Mouse (Mus musculus): ENCODE measurements at regions not wholly inside any gene's neighbourhood (a gene's known extent, or its start where the extent isn't known, plus 50 kb on each side); places are given as distances from the start of the nearest gene placed in this dataset.
A peak's percentile ranks its signal among the peaks of the same experiment; 100 is the strongest.

DNA sequence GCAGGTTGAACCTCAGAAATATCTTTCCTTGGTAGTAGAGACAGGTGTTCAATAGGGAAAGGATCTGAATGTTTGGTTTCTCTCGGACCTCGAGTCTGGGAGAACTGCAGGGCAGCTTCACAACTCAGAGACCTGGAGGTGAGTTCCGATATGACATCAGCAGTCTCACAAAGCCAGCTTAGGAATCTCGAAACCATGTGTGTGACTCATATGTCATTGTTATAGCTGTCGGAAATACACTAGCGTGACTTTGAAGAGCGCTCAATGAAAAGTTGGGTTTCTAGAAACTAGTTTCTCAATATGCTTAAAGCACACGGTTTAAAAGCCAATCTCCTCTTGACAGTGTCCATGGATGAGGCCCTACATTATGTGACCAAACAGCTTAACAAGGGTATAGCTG, 485.9 kb upstream of the Klf4 start:
- DNase-seq (ENCODE audit: low spot score in 2 of 2) = no peak
- intact Hi-C loops (cut with DNase I) = no loop called here

DNA sequence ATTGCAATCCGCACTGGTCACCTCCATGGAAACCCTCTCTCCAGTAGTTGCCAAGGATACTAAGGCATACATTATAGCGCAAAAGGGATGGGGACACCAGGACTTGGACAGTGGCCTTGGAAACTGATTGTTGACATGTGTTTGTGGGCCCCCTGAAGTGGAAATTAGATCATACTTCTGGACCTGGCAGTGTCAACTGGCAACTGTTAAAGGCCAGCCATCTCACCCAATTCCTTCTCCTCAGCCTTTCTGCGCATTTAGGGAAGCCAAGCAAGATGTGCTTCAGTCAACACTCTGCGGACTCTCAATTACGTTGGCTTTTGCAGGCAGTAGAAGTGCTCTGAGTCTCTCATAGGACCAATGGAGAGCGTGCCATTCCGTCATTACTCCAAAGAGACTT, 483.2 kb upstream of the Klf4 start:
- intact Hi-C loops (cut with DNase I) = no loop called here
- no peak for DNase-seq (ENCODE audit: low spot score in 2 of 2)

DNA sequence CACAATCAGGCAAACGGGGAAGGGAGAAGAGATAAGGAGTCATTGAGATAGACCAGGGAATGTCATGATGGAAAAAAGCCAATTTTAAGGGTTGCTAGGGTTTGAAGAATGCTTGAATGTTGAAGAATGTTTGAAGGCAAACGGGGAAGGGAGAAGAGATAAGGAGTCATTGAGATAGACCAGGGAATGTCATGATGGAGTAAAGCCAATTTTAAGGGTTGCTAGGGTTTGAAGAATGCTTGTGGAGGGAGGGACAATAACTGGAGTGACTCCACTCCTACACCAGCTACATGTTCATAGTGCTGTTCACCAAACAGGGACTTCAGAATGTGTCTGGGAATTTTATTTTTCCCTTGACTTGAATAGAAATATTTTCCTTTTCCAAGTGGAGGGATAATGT, 476.0 kb upstream of the Klf4 start:
- intact Hi-C loops (cut with DNase I) = no loop called here
- DNase-seq (ENCODE audit: low spot score in 2 of 2) = no peak

DNA sequence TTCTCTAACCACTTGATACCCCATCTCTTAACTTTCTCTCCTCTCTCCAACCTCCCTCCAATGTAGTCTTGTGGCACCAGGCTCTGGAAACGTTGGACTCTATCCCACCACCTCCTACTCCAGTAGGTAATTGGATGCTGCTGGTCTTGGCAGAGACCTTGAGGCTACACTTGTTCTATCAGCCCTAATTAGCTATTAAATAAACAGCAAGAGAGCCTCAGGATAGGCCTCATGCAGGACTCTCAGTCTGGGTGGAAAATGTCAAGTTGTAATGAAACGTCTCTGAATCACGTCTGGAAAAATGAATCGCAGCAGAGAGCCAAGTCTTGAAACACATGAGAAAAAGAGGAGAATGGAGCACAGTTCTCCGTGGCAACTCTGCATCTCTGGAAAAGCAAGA, 472.0 kb upstream of the Klf4 start:
- DNase-seq (ENCODE audit: low spot score in 2 of 2) = no peak
- intact Hi-C loops (cut with DNase I) = no loop called here

DNA sequence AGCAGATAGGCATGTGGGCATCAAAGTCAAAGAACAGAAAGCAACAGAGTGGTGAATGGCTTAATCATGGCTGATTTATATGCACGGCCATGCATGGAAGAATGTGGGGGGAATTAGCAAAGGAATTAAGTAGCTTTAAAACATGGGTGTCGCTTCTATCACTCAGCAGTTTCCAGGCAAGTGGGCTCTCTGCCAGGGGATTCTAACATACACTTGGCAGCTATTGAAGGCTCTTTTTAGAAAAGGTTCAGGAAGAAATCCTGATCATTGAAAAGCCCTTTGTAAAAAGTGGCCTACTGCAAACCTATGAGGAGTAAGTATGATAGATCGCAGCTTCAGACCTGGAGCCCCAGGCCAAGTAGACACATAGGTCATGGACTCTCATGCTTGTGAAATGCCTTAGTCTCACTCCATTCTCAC, 469.1 kb upstream of the Klf4 start:
- DNase-seq (ENCODE audit: low spot score in 2 of 2) = peak in 1 of 2 experiments; percentile 7
- intact Hi-C loops (cut with DNase I) = no loop called here

DNA sequence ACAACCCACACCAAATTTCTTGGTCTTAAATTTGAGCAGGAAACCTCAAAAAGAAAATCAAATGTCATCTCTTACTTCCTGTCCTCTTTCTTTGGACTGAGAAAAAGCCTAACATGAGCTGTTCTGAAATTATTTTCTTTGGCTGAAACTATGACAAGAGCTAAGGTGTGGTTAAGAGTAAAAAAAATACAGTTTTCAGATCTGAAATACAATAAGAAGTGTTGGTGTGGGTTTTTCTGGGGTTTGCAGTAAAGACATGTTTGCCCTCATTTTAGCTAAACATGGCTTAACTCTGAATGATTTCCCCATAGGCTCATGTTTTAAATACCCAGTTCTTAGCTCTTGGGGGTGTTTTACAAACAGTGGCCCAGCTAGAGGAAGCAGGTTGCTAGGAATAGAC, 451.8 kb upstream of the Klf4 start:
- DNase-seq (ENCODE audit: low spot score in 2 of 2) = peak in 1 of 2 experiments; percentile 2
- intact Hi-C loops (cut with DNase I) = no loop called here

DNA sequence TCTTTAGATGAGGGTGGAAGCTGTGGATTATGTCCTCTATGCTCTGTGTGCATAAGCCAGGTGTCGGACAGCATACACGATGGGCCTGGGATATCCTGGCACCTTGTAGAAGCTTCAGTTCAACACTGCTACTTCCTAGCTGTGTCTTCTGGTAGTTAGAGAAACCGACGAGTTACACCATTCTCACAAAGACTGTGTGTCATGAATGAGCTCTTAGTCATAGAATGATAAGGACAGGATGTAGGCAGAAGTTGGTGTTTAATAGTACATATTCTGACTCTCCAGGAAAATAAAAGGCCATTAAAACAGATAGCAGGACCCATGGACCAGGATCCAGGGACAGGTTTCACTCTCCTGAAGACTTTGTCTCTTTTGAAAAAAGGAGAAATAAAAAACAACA, 446.3 kb upstream of the Klf4 start:
- intact Hi-C loops (cut with DNase I) = no loop called here
- DNase-seq (ENCODE audit: low spot score in 2 of 2) = no peak

DNA sequence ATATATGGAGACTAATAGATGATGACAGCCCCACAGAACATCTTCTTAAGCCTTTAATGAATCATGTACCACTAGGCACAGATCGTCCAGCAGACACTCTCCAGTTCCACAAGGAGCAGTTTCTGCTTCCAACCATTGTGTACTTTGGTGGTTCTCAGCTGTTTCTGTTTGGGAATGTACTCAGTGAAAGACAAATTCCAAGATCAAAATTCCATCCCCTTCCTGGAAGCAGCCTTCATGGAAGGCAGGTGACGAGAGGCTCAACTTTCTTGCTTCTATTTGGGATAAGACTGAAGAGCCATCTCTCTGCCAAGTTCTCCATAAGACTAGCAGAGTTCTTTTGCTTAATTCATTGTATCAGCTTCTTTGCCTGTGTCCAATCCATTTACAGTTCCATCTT, 444.0 kb upstream of the Klf4 start:
- DNase-seq (ENCODE audit: low spot score in 2 of 2) = no peak
- intact Hi-C loops (cut with DNase I) = no loop called here

DNA sequence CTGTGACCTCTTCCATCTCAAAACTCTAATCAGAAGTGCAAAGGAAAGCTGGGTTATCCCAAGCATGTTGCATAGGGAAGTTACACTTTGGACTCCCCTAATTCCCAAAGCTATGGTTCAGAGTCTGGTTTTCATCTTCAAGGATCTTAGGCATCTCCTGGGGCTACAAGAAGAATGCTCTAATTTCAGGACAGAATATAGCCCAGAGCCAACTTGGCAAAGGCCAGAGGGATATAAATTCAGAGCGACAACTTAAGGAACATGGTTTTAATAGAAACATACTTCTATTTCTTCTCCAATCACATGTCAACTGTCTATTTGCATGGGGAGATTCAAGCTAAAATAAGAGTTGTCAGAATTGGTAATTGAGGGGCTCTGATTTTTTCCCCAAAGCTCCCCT, 441.4 kb upstream of the Klf4 start:
- no peak for DNase-seq (ENCODE audit: low spot score in 2 of 2)
- intact Hi-C loops (cut with DNase I) = loop anchor here (5.0 kb wide), 1 partner anchor 441 kb away; the partner anchor contains the start of gene Klf4

DNA sequence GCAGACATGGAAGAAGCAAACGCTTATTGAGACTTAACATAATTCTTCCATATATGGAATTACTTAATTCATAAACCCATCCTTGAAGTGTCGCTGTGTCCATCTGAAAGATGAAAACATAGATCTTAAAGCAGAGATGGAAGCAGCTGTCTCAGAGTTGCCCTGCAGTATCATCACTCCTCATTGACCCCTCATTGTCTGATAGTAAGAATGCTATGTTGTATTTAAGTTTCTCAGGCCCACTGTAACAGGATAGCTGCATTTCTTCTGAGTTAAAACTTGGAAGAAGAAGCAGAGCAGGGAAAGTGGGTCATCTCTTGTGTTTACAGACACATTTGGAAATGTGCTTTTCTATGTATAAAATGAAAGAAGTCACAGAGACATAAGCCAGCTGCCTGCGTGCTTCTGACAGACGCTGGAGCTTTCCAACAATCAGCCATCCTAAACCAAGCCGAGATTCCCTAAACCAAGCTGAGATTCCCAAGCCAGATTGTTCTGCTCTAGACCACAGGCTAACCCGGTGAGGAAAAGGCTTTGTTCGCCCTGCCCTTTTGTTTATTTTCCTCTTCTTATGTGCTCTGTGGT, 440.1 kb upstream of the Klf4 start:
- DNase-seq (ENCODE audit: low spot score in 2 of 2) = peak; percentile 19 to 73
- intact Hi-C loops (cut with DNase I) = loop anchor here (5.0 kb wide), 1 partner anchor 440 kb away; the partner anchor contains the start of gene Klf4

DNA sequence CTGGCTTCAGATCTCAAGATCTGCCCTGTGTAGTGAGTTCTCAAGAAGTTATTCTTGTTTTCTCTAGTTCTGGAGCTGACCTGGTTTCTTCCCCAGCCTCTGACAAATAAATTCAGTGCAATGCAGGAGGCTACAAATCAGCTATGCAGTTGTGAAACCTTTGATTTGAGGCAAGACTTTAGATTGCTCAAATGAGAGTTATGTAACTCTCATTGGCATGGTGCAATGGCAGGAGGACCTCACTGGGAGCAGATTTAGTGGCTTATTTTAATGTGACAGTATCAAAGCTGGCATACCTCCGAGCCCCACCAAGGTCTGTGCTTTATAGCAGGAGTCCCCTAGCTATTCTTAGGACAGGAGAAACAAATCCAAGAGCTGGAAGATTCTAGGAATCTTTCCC, 427.8 kb upstream of the Klf4 start:
- DNase-seq (ENCODE audit: low spot score in 2 of 2) = no peak
- intact Hi-C loops (cut with DNase I) = no loop called here

DNA sequence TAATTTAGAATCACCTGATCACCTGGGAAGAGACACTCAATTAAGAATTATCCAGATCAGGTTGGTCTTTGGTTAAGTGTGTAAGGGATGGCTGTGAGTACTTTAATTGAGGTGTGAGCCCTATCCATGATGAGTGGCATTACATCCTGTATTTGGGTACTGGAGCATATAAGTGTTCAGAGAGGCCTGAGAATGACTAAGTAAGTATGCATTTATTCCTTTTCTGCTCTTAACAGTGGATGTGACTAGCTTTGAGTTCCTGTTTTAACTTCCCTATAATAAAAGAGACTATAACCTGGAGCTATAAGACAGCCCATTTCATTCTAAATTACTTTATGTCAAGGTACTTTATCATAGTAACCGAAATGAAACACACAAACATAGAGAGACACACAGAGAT, 421.4 kb upstream of the Klf4 start:
- no peak for DNase-seq (ENCODE audit: low spot score in 2 of 2)
- intact Hi-C loops (cut with DNase I) = no loop called here

DNA sequence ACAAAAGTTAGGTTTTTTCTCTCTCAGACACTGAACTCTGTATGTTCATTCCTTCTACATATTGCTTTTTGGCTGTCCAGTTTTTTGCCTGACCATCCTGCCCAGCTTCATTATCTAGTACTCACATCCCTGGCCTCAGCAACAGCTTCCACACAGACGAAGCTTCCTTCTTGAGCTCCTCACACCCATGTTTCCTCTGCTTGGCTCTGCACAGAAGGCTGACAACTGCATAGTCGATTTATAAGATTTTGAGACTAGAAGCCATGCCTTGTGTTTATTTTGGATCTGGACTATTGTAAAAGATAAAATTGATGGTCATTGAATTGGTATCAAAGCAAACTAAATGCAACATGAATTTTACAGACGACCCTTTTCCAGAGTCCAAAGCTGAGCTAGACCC, 420.0 kb upstream of the Klf4 start:
- intact Hi-C loops (cut with DNase I) = no loop called here
- DNase-seq (ENCODE audit: low spot score in 2 of 2) = no peak

DNA sequence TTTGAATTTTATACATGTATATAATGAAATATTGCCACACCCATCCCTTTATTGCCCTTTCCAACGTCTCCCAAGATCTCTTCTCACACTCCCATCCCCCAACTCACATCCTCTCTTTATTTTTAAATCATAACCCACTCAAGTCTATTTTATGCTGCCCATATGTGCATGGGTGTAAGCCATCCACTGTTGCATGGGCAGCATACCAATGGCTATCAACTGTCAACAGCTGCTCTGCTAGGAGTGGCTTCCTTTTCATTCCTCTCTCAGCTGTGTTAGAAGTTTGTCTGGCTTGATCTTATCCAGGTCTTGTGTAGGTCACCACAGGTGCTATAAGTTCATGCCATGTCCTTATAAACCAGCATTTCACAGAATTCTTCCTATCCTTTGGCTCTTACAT, 409.2 kb upstream of the Klf4 start:
- peak in 1 of 2 experiments; percentile 57 for DNase-seq (ENCODE audit: low spot score in 2 of 2)
- intact Hi-C loops (cut with DNase I) = no loop called here

DNA sequence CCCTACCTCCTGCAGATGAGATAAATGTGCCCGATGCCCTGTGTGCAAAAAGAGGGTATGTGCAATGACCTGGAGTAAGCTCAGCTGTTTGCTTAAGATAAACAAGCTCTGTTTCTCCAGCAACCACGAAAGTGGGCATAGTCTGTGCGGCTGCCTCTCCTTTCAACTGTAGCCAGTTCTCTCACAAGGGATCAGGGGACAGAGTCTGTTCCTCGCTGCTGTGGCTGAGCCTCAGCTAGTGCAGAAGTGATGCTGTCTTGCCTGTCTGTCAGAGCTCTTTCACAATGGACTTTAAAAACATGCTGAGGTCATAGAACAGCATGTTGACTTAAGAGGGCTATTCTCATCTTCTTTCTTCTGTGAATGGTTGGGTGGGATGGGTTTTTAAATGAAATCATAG, 406.1 kb upstream of the Klf4 start:
- intact Hi-C loops (cut with DNase I) = no loop called here
- DNase-seq (ENCODE audit: low spot score in 2 of 2) = no peak

DNA sequence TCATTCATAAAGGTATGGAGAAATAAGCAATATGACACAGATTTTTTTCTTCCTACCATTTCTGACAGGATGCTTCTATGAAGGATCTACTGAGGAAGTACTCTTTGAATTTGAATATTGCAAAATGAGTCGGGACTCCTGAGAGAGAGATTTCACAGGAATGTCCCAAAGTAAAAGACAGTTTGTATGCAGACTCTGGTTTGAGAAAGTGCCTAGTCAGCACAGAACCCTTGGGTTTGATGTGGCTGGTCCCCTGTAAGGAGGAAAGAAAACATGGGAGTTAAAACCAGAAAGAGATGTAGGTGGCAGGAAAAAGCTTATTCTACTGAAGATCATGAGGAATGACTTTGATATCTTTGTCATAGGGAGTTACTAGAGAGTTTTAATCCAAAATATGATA, 405.6 kb upstream of the Klf4 start:
- no peak for DNase-seq (ENCODE audit: low spot score in 2 of 2)
- intact Hi-C loops (cut with DNase I) = no loop called here

DNA sequence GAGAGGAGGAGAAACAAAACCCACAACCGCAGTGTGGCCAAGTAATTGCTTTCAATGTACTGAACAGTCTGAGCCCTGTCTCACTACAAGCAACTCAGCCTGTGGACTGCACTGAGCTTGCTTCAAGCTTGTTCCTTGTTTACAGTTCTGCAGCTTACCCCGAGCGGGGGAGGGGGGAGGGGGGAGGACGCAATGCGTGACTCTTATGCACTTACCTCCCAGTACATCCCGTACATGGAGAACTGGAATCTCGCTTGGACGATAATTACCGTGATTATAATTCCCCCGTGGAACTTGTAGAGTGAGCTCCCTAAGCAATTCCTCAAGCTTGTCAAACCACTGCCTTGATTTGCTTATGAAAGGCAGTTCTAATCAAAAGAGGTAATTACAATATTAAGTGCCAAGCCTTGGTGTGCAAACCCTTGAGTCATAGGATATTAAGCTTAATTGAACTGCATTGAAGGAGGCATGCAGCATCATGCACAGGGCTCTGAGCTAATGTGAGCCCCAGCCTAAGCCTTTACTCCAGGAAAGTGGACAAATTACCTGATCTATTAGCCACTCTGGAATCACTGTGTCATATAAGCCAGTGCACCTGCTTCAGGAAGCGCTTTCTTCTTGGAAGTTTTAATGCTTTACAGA, 397.0 kb upstream of the Klf4 start:
- intact Hi-C loops (cut with DNase I) = no loop called here
- peak; percentile 13 to 17 for DNase-seq (ENCODE audit: low spot score in 2 of 2)

DNA sequence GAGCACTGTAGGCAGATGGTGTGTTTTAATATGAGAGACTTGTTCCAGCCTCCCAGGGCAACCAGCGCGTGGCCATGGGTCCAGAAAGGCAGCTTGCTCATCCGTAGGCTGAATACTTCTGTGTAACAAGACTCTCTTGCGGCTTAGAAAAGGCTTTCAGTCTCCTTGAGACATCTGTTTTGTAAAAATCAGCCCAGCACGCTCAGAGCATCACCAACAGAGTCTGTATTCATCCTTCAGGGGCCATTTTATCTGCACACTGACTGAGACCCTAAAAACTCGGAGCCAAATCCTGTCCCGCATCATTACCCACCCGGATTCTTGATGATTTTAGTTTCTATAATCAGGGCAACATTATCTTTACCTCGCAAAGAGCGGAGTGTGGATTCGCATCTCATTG, 396.4 kb upstream of the Klf4 start:
- intact Hi-C loops (cut with DNase I) = no loop called here
- peak; percentile 11 to 54 for DNase-seq (ENCODE audit: low spot score in 2 of 2)

DNA sequence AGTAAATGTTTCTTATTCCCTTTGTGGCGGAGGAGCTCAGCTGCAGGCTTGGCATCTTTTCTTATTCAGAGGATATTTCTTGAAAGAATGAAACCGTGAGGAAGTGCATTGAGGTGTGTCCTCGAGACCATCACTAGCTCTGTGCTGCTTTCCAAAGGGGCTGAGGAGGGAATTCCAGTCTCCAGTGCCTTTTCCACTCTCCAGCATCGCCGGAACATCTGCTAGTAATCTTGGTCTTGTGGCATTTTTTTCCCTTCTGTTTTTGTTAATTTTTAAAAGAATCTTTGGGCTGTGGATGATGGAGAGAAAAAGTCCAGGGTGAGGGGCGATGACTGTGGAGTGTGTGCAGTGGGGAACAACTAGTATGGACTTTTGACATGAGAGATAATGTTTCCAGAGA, 395.9 kb upstream of the Klf4 start:
- intact Hi-C loops (cut with DNase I) = no loop called here
- DNase-seq (ENCODE audit: low spot score in 2 of 2) = no peak

DNA sequence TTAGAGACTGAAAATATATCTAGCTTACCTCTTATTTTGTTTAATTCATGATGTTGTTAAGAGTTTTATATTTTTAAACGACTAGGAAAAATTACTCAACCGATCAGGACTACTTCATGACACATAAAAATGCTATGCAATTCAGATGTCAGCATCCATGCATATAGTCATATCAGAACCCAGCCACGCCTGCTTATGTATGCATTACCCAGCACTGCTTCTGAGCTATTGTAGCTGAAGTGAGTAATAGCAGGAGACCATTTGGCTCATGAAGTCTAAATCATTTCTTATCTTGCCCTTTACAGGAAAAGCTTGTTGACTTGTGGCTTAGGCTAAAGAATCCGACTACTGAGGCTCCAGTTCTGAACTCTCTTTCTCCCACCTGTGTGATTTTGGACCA, 395.1 kb upstream of the Klf4 start:
- no peak for DNase-seq (ENCODE audit: low spot score in 2 of 2)
- intact Hi-C loops (cut with DNase I) = no loop called here

DNA sequence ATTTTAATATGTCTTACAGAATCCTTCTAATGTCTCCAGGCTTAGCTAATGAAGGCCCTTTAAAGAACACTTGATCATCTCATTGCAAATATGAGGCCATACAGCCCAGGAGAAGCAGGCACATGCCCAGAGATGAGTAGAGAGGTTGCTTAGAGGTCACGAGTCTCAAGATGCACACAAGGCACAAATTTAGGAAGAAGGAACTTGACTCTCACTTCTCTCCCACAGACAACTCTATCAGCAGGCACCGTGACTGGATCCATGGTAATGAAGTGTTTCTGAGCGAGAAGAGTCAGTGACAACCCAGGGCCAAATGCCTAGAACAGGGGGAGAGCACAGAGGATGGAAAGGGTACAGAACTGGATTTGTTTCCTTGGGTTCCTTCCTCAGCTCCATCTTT, 392.7 kb upstream of the Klf4 start:
- no peak for DNase-seq (ENCODE audit: low spot score in 2 of 2)
- intact Hi-C loops (cut with DNase I) = loop anchor here (5.0 kb wide), 1 partner anchor 393 kb away; the partner anchor contains the start of gene Klf4

DNA sequence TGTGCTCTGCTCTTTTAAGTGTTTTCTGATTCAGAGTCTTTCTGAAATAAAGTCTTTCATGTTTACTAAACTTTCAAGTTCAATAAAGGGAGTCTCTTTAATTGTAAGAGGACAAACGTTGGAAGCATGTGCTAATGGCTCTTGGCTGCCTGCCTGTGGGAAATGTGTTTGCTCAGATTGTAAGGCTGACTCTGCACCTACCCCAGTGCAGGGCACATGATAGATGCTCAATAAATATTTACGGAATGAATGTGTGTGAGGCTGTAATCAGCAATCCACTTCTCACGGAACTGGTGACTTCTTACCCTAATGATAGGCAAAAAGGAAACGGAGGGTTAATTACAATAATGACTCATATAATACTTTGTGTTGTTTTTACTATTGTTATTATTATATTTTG, 389.0 kb upstream of the Klf4 start:
- no peak for DNase-seq (ENCODE audit: low spot score in 2 of 2)
- intact Hi-C loops (cut with DNase I) = loop anchor here (5.0 kb wide), 1 partner anchor 389 kb away; the partner anchor contains the start of gene Klf4
